Mouse (Mus musculus) thymus, adult 2 months (tissue): ENCODE measurements around the gene Tspan10. TPM values are rescaled to one million over a fixed set of nuclear protein-coding genes. Genes with fewer than 3 reads are reported as not detected.

ENCODE experiments used
- DNase-seq: peaks from one replicate; pipeline ENCODE4 v3.0.0; 2021
- H3K27ac ChIP-seq: fragments of 200-500 bp; 2 replicates; pipeline ENCODE4 v1.5.1; 2012; ENCODE audit warnings: low read length, control low read depth; ENCODE audit not compliant: control insufficient read depth, insufficient read depth
- H3K27me3 ChIP-seq: fragments of 200-500 bp; 2 replicates; pipeline ENCODE4 v1.6.1; 2012; ENCODE audit warnings: mild to moderate bottlenecking, low read length, moderate library complexity, mixed read lengths; ENCODE audit not compliant: control insufficient read depth, insufficient read depth
- H3K36me3 ChIP-seq: fragments of 200-500 bp; 2 replicates; pipeline ENCODE4 v1.6.1; 2012; ENCODE audit warnings: mild to moderate bottlenecking, low read length, moderate library complexity; ENCODE audit not compliant: control insufficient read depth, insufficient read depth
- H3K4me1 ChIP-seq: fragments of 200-500 bp; replicated peaks from 2 replicates; pipeline ENCODE4 v1.6.1; 2012; ENCODE audit warnings: low read length; ENCODE audit not compliant: control insufficient read depth, insufficient read depth
- H3K4me3 ChIP-seq: fragments of 200-500 bp; 2 replicates; pipeline ENCODE4 v1.5.1; 2012; ENCODE audit warnings: mild to moderate bottlenecking, low read length, control low read depth, moderate library complexity; ENCODE audit not compliant: control insufficient read depth, insufficient read depth
- CTCF ChIP-seq: fragments of 200-500 bp; IDR thresholded peaks from 2 replicates; pipeline ENCODE4 v1.5.1; 2012; ENCODE audit warnings: mild to moderate bottlenecking, control low read depth, low read length, moderate library complexity, borderline replicate concordance; ENCODE audit not compliant: control insufficient read depth, poor library complexity, insufficient read depth; ENCODE audit errors: extremely low read depth
- POLR2A ChIP-seq: fragments of 200-500 bp; IDR thresholded peaks from 2 replicates; pipeline ENCODE4 v1.6.1; 2012; ENCODE audit warnings: mild to moderate bottlenecking, low read length, control low read depth, moderate library complexity; ENCODE audit not compliant: control insufficient read depth, poor library complexity, insufficient read depth; ENCODE audit errors: extremely low read depth
- WGBS: fragments of 180-500 bp; shearing (Covaris S2); methylation state at CpG from one replicate; pipeline ENCODE4 v1.1.7; 2018; 5-methylcytosine and 5-hydroxymethylcytosine counted together
- polyA plus RNA-seq: library from polyadenylated mRNA; depleted of rRNA; stranded (reverse); fragments of >200 nt; gene quantifications from 2 replicates; pipeline ENCODE4 v1.2.3, GENCODE M21; 2012

Tspan10 gene
- polyA plus RNA-seq, 1 experiment = 24.0 TPM

- Histone ChIP-seq H3K36me3 (peaks cover 4% of the 10 kb centered on the region; the same call in 1 of the 2 replicates), H3K27me3 (no peaks in the 10 kb centered on the region), H3K4me1 (peaks cover 7% of the 10 kb centered on the region), H3K4me3 (peak overlapping the region; percentile 59), H3K27ac (no peak overlapping the region)
- 24% methylated on average over 12 of the region's 12 CpGs for WGBS
- DNase-seq = no peak
- TF ChIP-seq POLR2A = no peak
- no peak for TF ChIP-seq CTCF
These were observed 4.5 kb upstream of the Tspan10 start for GRCm38 (mm10) chr11:120437857-120438385.

- no peak for DNase-seq
- TF ChIP-seq POLR2A (no peak), CTCF (no peak)
- Histone ChIP-seq H3K4me3 (no peak overlapping the region), H3K27me3 (no peaks in the 10 kb centered on the region), H3K4me1 (0 out of 2 replicates have a peak, but pooled peaks cover under 1% of the 10 kb centered on the region), H3K36me3 (no peaks in the 10 kb centered on the region), H3K27ac (no peak overlapping the region)
- 98% methylated on average over 3 of the region's 3 CpGs for WGBS
These were observed 379 bp downstream of the Tspan10 start for GRCm38 (mm10) chr11:120442765-120443280.

- Histone ChIP-seq H3K36me3 (no peaks in the 10 kb centered on the region), H3K4me3 (no peak overlapping the region), H3K27me3 (no peaks in the 10 kb centered on the region), H3K4me1 (peaks cover 8% of the 10 kb centered on the region), H3K27ac (no peak overlapping the region)
- TF ChIP-seq CTCF (no peak), POLR2A (no peak)
- WGBS = 80% methylated on average over 6 of the region's 6 CpGs
- no peak for DNase-seq
These were observed 1.7 kb downstream of the Tspan10 start for GRCm38 (mm10) chr11:120444106-120444505.

DNA sequence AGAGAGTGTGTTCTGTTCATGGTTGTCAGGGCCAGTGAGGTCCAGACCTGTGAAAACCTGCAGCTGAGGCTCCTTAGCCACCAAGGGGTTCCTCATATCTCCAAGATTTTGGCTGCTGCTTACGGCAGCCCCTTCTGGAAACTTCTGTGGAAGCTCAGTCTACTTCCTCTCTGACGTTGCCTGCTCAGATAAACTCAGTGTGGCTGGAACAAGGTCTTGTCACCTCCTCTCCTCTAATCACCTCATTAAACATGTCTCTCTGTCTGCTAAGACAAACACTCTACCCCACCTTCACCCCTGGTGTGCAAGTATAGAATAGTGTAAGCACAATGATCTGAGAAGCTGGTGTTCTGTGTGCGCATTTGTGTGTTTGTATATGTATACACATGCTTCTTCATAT lies 3.0 kb downstream of the Tspan10 start:
- no peak for TF ChIP-seq POLR2A
- no peak for TF ChIP-seq CTCF
- no peak for DNase-seq

DNA sequence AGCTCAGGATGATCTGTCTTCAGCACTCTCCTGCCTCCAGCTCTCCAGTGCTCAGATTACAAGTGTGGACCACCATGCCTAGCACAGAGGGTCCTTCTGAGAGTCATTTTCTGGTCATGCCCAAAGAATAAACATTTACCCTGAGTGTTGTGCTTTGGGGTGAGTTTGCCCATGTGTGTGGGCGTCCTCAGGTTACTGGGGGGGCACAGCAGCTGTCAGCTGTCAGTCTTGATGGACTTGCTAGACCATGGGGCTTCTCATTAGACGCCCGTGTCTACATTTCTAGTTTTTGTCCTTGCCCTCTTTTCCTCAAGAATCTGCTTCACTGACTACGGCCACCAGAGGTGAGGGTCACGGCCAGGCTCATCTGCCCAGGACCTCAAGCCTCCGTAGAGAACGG lies 4.7 kb downstream of the Tspan10 start:
- Histone ChIP-seq H3K4me1 (peaks cover 10% of the 10 kb centered on the region), H3K27me3 (no peaks in the 10 kb centered on the region), H3K36me3 (no peaks in the 10 kb centered on the region), H3K4me3 (no peak overlapping the region), H3K27ac (no peak overlapping the region)
- WGBS = 96% methylated on average over 7 of the region's 7 CpGs
- TF ChIP-seq POLR2A = no peak
- TF ChIP-seq CTCF = no peak
- DNase-seq = no peak

More for the DNA sequence above, 3.0 kb downstream of the Tspan10 start:
- H3K27ac ChIP-seq = no peak overlapping the region
- WGBS = 83% methylated on average over 3 of the region's 3 CpGs
- no peaks in the 10 kb centered on the region for H3K36me3 ChIP-seq
- no peak overlapping the region for H3K4me3 ChIP-seq
- peaks cover 8% of the 10 kb centered on the region for H3K4me1 ChIP-seq
- no peaks in the 10 kb centered on the region for H3K27me3 ChIP-seq

- H3K4me1 ChIP-seq = peaks cover 14% of the 10 kb centered on the region
- no peaks in the 10 kb centered on the region for H3K36me3 ChIP-seq
- no peak for TF ChIP-seq CTCF
- no peak for TF ChIP-seq POLR2A
- no peak overlapping the region for H3K27ac ChIP-seq
- no peak overlapping the region for H3K4me3 ChIP-seq
- DNase-seq = no peak
- WGBS = 93% methylated on average over 3 of the region's 3 CpGs
- H3K27me3 ChIP-seq = no peaks in the 10 kb centered on the region
These were observed 9.8 kb downstream of the Tspan10 start for GRCm38 (mm10) chr11:120452246-120452645.
